Mouse (Mus musculus) bone marrow, adult 2 months (tissue): ENCODE data around the gene Hist1h3b.

Experiments
- CTCF ChIP-seq: fragments of 200-500 bp; IDR thresholded peaks from 2 replicates; pipeline ENCODE4 v1.5.1; 2011; ENCODE audit warnings: low read length, control low read depth; ENCODE audit not compliant: control insufficient read depth, insufficient read depth
- POLR2A ChIP-seq: fragments of 200-500 bp; IDR thresholded peaks from 2 replicates; pipeline ENCODE4 v1.6.1; 2011; ENCODE audit warnings: low read depth, mild to moderate bottlenecking, control low read depth, low read length, borderline replicate concordance; ENCODE audit not compliant: control insufficient read depth

DNA sequence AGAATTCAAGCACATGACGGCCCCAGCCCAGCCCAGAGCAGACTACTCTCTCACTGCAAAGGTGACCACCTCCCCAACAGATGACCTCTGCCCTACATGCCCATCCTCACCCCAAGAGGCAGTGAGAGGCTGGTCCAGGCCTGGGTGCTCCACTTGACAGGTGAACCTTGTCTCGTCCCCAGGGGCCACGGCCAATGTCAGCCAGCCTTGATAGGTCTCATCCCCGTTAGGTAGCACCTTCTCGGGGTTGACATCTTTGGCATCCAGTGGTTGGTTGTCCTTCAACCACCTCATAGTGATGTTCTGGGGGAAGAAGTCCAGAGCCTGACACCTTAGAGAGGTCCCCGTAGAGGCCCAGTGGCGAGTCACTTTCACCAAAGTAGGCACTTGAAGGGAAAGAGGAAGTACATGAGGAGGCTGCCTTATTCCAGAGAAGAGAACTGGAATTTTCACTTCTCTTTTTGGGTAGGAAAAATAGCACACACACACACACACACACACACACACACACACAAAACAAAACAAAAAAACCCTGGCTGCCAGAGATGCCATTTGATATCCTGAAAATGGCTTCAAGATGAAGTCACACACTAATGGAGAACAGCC, 46.2 kb upstream of the Hist1h3b start:
- TF ChIP-seq CTCF (no peak), POLR2A (no peak)
